Mouse (Mus musculus) layer of hippocampus, adult 2 months (tissue): Measurements from ENCODE around the gene Rffl. TPM values are rescaled to one million over a fixed set of nuclear protein-coding genes. Genes with fewer than 3 reads are reported as not detected.
A peak's percentile ranks its signal among the peaks of the same experiment; 100 is the strongest.

Experiments
- DNase-seq, 2 experiments: peaks; one replicate each; pipeline ENCODE4 v3.0.0; 2022; ENCODE audit warnings: low spot score in 2 of 2
- H3K27ac ChIP-seq: fragments of 200-600 bp; 2 replicates; pipeline ENCODE4 v1.8.1; 2022
- H3K4me3 ChIP-seq: fragments of 200-600 bp; 2 replicates; pipeline ENCODE4 v1.8.1; 2022; ENCODE audit warnings: mild to moderate bottlenecking
- CTCF ChIP-seq: fragments of 200-600 bp; conservative IDR thresholded peaks from 2 replicates; pipeline ENCODE4 v1.8.1; 2022; ENCODE audit warnings: antibody characterized with exemption, mild to moderate bottlenecking, moderate library complexity
- total RNA-seq, 2 experiments: library from RNA; stranded (reverse); gene quantifications; 2 replicates each; pipeline ENCODE4 v1.2.3; 2021

Gene Rffl
- total RNA-seq, 2 experiments from 2014 or later, result 9.5 to 10.9 TPM

DNA sequence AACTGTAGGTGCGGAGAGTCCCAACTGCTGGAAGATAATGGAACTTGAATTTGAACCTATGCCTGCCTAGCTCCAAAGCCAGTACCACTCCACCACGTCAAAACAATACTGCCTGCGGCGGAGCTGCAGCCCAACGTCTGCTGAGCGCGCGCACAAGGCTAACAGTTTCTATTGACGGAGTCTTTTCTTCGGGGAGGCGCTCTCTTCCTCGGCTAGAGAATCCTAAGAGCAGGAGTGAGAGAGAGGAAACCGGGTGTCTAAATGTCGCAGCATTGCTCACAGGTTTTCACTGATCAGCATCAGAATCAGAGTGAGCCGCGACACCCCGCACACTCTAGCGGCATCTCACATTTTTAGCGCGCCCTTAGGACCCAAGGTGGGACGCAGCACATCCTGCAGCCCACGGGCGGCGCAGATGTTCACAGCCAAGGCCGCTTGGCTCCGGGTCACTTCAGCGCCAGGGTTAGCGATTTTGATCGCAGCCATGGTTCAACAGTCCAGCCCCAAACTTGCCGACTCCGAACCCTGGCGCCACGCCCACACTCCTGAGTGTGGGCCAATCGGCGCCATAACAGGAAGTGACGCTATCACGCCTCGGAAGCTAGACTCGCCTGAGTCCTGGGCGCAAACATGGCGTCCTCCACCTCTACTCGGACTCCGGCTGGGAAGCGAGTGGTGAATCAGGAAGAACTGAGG, 107.1 kb downstream of the Rffl start, which contains the start of the genes Cct6b and Zfp830:
Gene Cct6b (minus strand): TSS at position 580 of the 696 bp plus-strand sequence.
Gene Zfp830 (plus strand): TSS at position 604 of the 696 bp plus-strand sequence.
- DNase-seq, result peak; percentile 90 to 92
- H3K27ac ChIP-seq, result peak within 1 kb of the TSS; percentile 93
- peak; percentile 36; the same call in 1 of the 2 replicates for TF ChIP-seq CTCF
- H3K4me3 ChIP-seq, result peak within 1 kb of the TSS; percentile 98

DNA sequence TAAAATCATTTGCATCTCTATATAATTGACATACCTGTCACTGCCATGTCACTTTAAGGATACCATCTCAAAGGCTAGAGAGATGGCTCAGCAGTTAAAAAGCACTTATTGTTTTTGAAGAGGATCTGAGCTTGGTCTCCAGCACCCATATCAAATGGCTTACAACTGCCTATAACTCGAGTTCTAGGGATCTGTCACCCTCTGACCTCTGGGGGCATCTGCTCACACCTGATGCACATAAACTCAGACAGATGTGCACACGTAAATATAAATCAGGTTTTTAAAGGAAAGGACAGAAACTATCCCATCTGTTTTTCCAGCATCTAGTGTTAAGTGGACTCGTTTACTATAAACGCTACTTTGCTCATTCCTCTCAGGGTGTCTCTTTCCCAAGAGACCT, 107.7 kb downstream of the Rffl start:
- DNase-seq, result no peak
- peak overlapping the region; percentile 93 for H3K27ac ChIP-seq
- no peak for TF ChIP-seq CTCF
- H3K4me3 ChIP-seq, result peak overlapping the region; percentile 98

GRCm38 (mm10) chr11:82762286-82762829, 108.7 kb downstream of the Rffl start:
- no peak for DNase-seq
- Histone ChIP-seq H3K4me3 (no peak overlapping the region), H3K27ac (no peak overlapping the region)
- peak; percentile 63 for TF ChIP-seq CTCF

GRCm38 (mm10) chr11:82755919-82756318, 115.1 kb downstream of the Rffl start:
- no peak for TF ChIP-seq CTCF
- Histone ChIP-seq H3K27ac (no peak overlapping the region), H3K4me3 (no peak overlapping the region)
- no peak for DNase-seq

Other genes starting within 250 kb of the Rffl start
- gene Cct6b, start 106.9 kb downstream of the Rffl start, total RNA-seq, result under 1 TPM; 0.18 to 0.44 TPM
- 10 to 100 TPM; 14.8 to 16.9 TPM for gene Zfp830, start 106.9 kb downstream of the Rffl start, total RNA-seq
- 10 to 100 TPM; 25.3 to 25.7 TPM for gene Lig3, start 90.1 kb downstream of the Rffl start, total RNA-seq
- 10 to 100 TPM; 15.1 to 16.4 TPM for gene Rad51d, start 19.4 kb upstream of the Rffl start, total RNA-seq
- not detected for gene Fndc8, start 20.9 kb upstream of the Rffl start, total RNA-seq
- 10 to 100 TPM; 46.0 to 48.8 TPM for gene Nle1, start 37.2 kb upstream of the Rffl start, total RNA-seq
- gene Unc45b, start 39.3 kb upstream of the Rffl start, total RNA-seq, result 1 to 10 TPM in 1 of 2 experiments, under 1 TPM in 1; 0.66 to 1.4 TPM
- 1 to 10 TPM; 2.5 to 4.0 TPM for gene Slfn5, start 80.1 kb upstream of the Rffl start, total RNA-seq
- gene Slfn9, start 120.6 kb upstream of the Rffl start, total RNA-seq, result under 1 TPM; 0.27 to 0.49 TPM
- gene Slfn8, start 149.6 kb upstream of the Rffl start, total RNA-seq, result under 1 TPM; 0.44 to 0.69 TPM
- under 1 TPM; 0.44 to 0.56 TPM for gene Slfn2, start 193.9 kb upstream of the Rffl start, total RNA-seq
- not detected for gene Slfn1, start 245.6 kb upstream of the Rffl start, total RNA-seq